Mouse (Mus musculus): Measurements from ENCODE around the gene Txnrd2. TPM values are rescaled to one million over a fixed set of nuclear protein-coding genes. Genes with fewer than 3 reads are reported as not detected.

Txnrd2 gene
- polyA plus RNA-seq, 1 experiment, result 4.3 TPM

GRCm38 (mm10) chr16:18464271-18464670 is 38.1 kb downstream of the Txnrd2 start:
- Histone ChIP-seq H3K27ac (ENCODE audit: control insufficient read depth, insufficient read depth, low read depth, low read length) (no peak overlapping the region), H3K36me3 (ENCODE audit: control insufficient read depth, insufficient read depth, low read length) (no peaks in the 10 kb centered on the region), H3K27me3 (ENCODE audit: control insufficient read depth, insufficient read depth, low read length) (no peaks in the 10 kb centered on the region), H3K4me3 (ENCODE audit: control insufficient read depth, low read depth, low read length) (no peak overlapping the region), H3K4me1 (ENCODE audit: control insufficient read depth, insufficient read depth, low read length) (no peaks in the 10 kb centered on the region)
- TF ChIP-seq CTCF (IDR thresholded peaks at IDR 0.05; ENCODE audit: control insufficient read depth, insufficient read depth, insufficient replicate concordance, low read depth, low read length) (no peak), POLR2A (IDR thresholded peaks at IDR 0.05; ENCODE audit: control insufficient read depth, low read depth, low read length) (no peak)

DNA sequence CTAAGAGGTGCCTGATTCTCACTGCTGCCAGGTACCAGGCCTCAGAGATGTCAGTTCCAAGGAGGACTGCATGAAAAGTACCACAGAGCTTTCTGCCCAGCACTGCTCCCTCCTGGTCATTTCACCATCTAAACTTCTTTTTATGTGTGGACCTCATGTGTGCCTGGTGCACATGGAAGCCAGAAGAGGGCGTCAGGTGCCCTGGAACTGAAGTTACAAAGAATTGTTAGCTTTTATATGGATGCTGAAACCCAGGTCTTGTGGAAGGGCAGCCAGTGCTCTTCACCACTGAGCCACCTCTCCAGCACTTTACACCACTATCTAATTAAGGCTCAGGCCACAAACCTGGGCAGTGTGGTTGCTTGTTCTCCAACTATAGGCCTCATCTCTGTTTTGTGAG is 44.6 kb downstream of the Txnrd2 start:
- TF ChIP-seq POLR2A (IDR thresholded peaks at IDR 0.05; ENCODE audit: control insufficient read depth, low read depth, low read length) (no peak), CTCF (IDR thresholded peaks at IDR 0.05; ENCODE audit: control insufficient read depth, insufficient read depth, insufficient replicate concordance, low read depth, low read length) (no peak)
- H3K4me3 ChIP-seq (ENCODE audit: control insufficient read depth, low read depth, low read length), result no peak overlapping the region
- H3K36me3 ChIP-seq (ENCODE audit: control insufficient read depth, insufficient read depth, low read length), result no peaks in the 10 kb centered on the region
- H3K4me1 ChIP-seq (ENCODE audit: control insufficient read depth, insufficient read depth, low read length), result no peaks in the 10 kb centered on the region
- no peak overlapping the region for H3K27ac ChIP-seq (ENCODE audit: control insufficient read depth, insufficient read depth, low read depth, low read length)
- no peaks in the 10 kb centered on the region for H3K27me3 ChIP-seq (ENCODE audit: control insufficient read depth, insufficient read depth, low read length)

- no peaks in the 10 kb centered on the region for H3K36me3 ChIP-seq (ENCODE audit: control insufficient read depth, insufficient read depth, low read length)
- no peak for TF ChIP-seq CTCF (IDR thresholded peaks at IDR 0.05; ENCODE audit: control insufficient read depth, insufficient read depth, insufficient replicate concordance, low read depth, low read length)
- TF ChIP-seq POLR2A (IDR thresholded peaks at IDR 0.05; ENCODE audit: control insufficient read depth, low read depth, low read length), result no peak
- no peaks in the 10 kb centered on the region for H3K4me1 ChIP-seq (ENCODE audit: control insufficient read depth, insufficient read depth, low read length)
- no peak overlapping the region for H3K4me3 ChIP-seq (ENCODE audit: control insufficient read depth, low read depth, low read length)
- no peak overlapping the region for H3K27ac ChIP-seq (ENCODE audit: control insufficient read depth, insufficient read depth, low read depth, low read length)
- no peaks in the 10 kb centered on the region for H3K27me3 ChIP-seq (ENCODE audit: control insufficient read depth, insufficient read depth, low read length)
Observed at GRCm38 (mm10) chr16:18471381-18471955, 45.3 kb downstream of the Txnrd2 start.

DNA sequence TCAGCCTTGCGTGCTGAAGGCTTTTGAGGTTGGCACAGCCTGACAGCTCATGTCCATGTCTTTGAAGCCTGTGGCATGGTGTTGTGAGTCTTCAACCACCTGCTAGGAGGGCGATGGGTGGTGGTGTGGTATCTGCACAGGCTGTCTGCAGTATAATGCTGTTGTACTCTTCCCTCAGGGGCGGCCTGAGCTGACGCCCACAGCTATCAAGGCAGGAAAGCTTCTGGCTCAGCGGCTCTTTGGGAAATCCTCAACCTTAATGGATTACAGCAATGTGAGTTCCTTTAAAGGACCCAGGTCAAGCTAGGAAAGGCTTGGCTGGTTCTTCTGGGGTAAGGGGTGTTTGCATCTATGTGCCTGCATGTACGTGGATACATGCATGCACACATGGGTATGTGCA is 45.8 kb downstream of the Txnrd2 start:
- TF ChIP-seq CTCF (IDR thresholded peaks at IDR 0.05; ENCODE audit: control insufficient read depth, insufficient read depth, insufficient replicate concordance, low read depth, low read length) (no peak), POLR2A (IDR thresholded peaks at IDR 0.05; ENCODE audit: control insufficient read depth, low read depth, low read length) (no peak)
- H3K4me3 ChIP-seq (ENCODE audit: control insufficient read depth, low read depth, low read length), result no peak overlapping the region
- H3K4me1 ChIP-seq (ENCODE audit: control insufficient read depth, insufficient read depth, low read length), result no peaks in the 10 kb centered on the region
- H3K36me3 ChIP-seq (ENCODE audit: control insufficient read depth, insufficient read depth, low read length), result no peaks in the 10 kb centered on the region
- no peak overlapping the region for H3K27ac ChIP-seq (ENCODE audit: control insufficient read depth, insufficient read depth, low read depth, low read length)
- no peaks in the 10 kb centered on the region for H3K27me3 ChIP-seq (ENCODE audit: control insufficient read depth, insufficient read depth, low read length)

DNA sequence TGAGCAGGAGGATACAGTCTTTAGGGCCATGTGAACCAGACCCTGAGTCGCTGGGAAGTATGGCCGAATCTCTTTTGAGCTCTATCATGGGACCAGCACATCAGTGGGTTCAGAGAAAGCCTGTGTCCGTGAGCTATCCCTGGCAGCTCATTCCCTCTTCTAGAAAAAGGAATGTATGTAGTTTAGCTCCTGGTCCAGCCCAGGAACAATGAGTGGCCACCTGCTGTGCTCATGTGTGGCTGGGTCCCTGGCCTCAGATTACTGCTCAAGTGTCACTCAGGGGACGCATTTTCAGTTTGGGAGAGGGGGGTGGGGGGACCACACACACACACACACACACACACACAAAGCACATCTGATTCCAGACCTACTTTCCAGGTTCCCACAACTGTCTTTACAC is 46.2 kb downstream of the Txnrd2 start:
- TF ChIP-seq POLR2A (IDR thresholded peaks at IDR 0.05; ENCODE audit: control insufficient read depth, low read depth, low read length), result no peak
- TF ChIP-seq CTCF (IDR thresholded peaks at IDR 0.05; ENCODE audit: control insufficient read depth, insufficient read depth, insufficient replicate concordance, low read depth, low read length), result no peak
- Histone ChIP-seq H3K4me3 (ENCODE audit: control insufficient read depth, low read depth, low read length) (no peak overlapping the region), H3K36me3 (ENCODE audit: control insufficient read depth, insufficient read depth, low read length) (no peaks in the 10 kb centered on the region), H3K27ac (ENCODE audit: control insufficient read depth, insufficient read depth, low read depth, low read length) (no peak overlapping the region), H3K4me1 (ENCODE audit: control insufficient read depth, insufficient read depth, low read length) (no peaks in the 10 kb centered on the region), H3K27me3 (ENCODE audit: control insufficient read depth, insufficient read depth, low read length) (no peaks in the 10 kb centered on the region)

DNA sequence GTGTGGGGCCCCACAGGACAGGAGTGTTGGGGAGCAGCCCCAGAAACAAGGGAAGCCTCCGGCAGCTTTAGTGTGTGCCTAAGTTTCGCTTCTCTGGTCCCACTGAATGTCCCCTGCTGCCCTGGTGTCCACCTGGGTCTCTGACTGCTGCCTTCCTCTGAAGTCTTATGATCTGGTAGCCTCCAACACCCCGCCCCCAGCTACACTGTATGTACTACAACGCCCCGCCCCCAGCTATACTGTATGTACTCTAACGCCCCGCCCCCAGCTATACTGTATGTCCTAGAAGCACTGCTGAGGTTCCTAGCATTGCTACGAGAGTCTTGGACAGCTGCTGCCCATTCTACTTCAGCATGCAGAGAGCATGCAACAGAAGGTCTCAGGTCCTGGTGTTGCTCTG is 46.8 kb downstream of the Txnrd2 start:
- Histone ChIP-seq H3K27me3 (ENCODE audit: control insufficient read depth, insufficient read depth, low read length) (no peaks in the 10 kb centered on the region), H3K4me3 (ENCODE audit: control insufficient read depth, low read depth, low read length) (no peak overlapping the region), H3K36me3 (ENCODE audit: control insufficient read depth, insufficient read depth, low read length) (no peaks in the 10 kb centered on the region), H3K27ac (ENCODE audit: control insufficient read depth, insufficient read depth, low read depth, low read length) (no peak overlapping the region), H3K4me1 (ENCODE audit: control insufficient read depth, insufficient read depth, low read length) (no peaks in the 10 kb centered on the region)
- TF ChIP-seq CTCF (IDR thresholded peaks at IDR 0.05; ENCODE audit: control insufficient read depth, insufficient read depth, insufficient replicate concordance, low read depth, low read length) (no peak), POLR2A (IDR thresholded peaks at IDR 0.05; ENCODE audit: control insufficient read depth, low read depth, low read length) (no peak)

GRCm38 (mm10) chr16:18474021-18474420 is 47.8 kb downstream of the Txnrd2 start:
- Histone ChIP-seq H3K4me1 (ENCODE audit: control insufficient read depth, insufficient read depth, low read length) (no peaks in the 10 kb centered on the region), H3K27me3 (ENCODE audit: control insufficient read depth, insufficient read depth, low read length) (no peaks in the 10 kb centered on the region), H3K27ac (ENCODE audit: control insufficient read depth, insufficient read depth, low read depth, low read length) (no peak overlapping the region), H3K36me3 (ENCODE audit: control insufficient read depth, insufficient read depth, low read length) (no peaks in the 10 kb centered on the region), H3K4me3 (ENCODE audit: control insufficient read depth, low read depth, low read length) (no peak overlapping the region)
- no peak for TF ChIP-seq POLR2A (IDR thresholded peaks at IDR 0.05; ENCODE audit: control insufficient read depth, low read depth, low read length)
- TF ChIP-seq CTCF (IDR thresholded peaks at IDR 0.05; ENCODE audit: control insufficient read depth, insufficient read depth, insufficient replicate concordance, low read depth, low read length), result no peak

- Histone ChIP-seq H3K36me3 (ENCODE audit: control insufficient read depth, insufficient read depth, low read length) (no peaks in the 10 kb centered on the region), H3K4me3 (ENCODE audit: control insufficient read depth, low read depth, low read length) (no peak overlapping the region), H3K27ac (ENCODE audit: control insufficient read depth, insufficient read depth, low read depth, low read length) (no peak overlapping the region), H3K27me3 (ENCODE audit: control insufficient read depth, insufficient read depth, low read length) (no peaks in the 10 kb centered on the region), H3K4me1 (ENCODE audit: control insufficient read depth, insufficient read depth, low read length) (no peaks in the 10 kb centered on the region)
- no peak for TF ChIP-seq POLR2A (IDR thresholded peaks at IDR 0.05; ENCODE audit: control insufficient read depth, low read depth, low read length)
- peak; percentile 9; the same call in 1 of the 2 replicates for TF ChIP-seq CTCF (IDR thresholded peaks at IDR 0.05; ENCODE audit: control insufficient read depth, insufficient read depth, insufficient replicate concordance, low read depth, low read length)
Observed at GRCm38 (mm10) chr16:18477996-18478395, 51.8 kb downstream of the Txnrd2 start.

All from testis, adult 2 months (tissue).